Mouse (Mus musculus) embryonic facial prominence, embryonic 14.5 days (tissue): Measurements from ENCODE around the gene Ccdc78. TPM values are rescaled to one million over a fixed set of nuclear protein-coding genes. Genes with fewer than 3 reads are reported as not detected.

Experiments used
- ATAC-seq: fragments of 200-750 bp; cut with Nextera tagmentation; 2 replicates; pipeline ENCODE4 v1.8.0; 2017; ENCODE audit warnings: low read depth, moderate number of reproducible peaks, moderate TSS enrichment
- DNase-seq: peaks from one replicate; pipeline ENCODE4 v3.0.0-alpha.2; 2015; ENCODE audit warnings: low spot score
- H3K27ac ChIP-seq: fragments of 300-500 bp; sonication (generic); replicated peaks from 2 replicates; pipeline ENCODE4 v1.5.1; 2014; ENCODE audit warnings: low read depth, mild to moderate bottlenecking, low read length, moderate library complexity
- H3K27me3 ChIP-seq: fragments of 300-500 bp; sonication (generic); replicated peaks from 2 replicates; pipeline ENCODE4 v1.6.1; 2014; ENCODE audit warnings: low read length; ENCODE audit not compliant: control insufficient read depth, insufficient read depth
- H3K36me3 ChIP-seq: fragments of 300-500 bp; sonication (generic); 2 replicates; pipeline ENCODE4 v1.6.1; 2014; ENCODE audit warnings: low read length, mixed read lengths; ENCODE audit not compliant: control insufficient read depth, insufficient read depth
- H3K4me1 ChIP-seq: fragments of 300-500 bp; sonication (generic); 2 replicates; pipeline ENCODE4 v1.6.1; 2014; ENCODE audit warnings: antibody characterized with exemption, low read length; ENCODE audit not compliant: control insufficient read depth, insufficient read depth
- H3K4me2 ChIP-seq: fragments of 300-500 bp; sonication (generic); 2 replicates; pipeline ENCODE4 v1.6.1; 2014; ENCODE audit warnings: low read depth, mild to moderate bottlenecking, low read length, moderate library complexity, mixed read lengths
- H3K4me3 ChIP-seq: fragments of 300-500 bp; sonication (generic); 2 replicates; pipeline ENCODE4 v1.5.1; 2014; ENCODE audit warnings: low read depth, mild to moderate bottlenecking, low read length
- H3K9ac ChIP-seq: fragments of 300-500 bp; sonication (generic); 2 replicates; pipeline ENCODE4 v1.6.1; 2014; ENCODE audit warnings: low read depth, mild to moderate bottlenecking, low read length, moderate library complexity, mixed read lengths
- H3K9me3 ChIP-seq: fragments of 300-500 bp; sonication (generic); 2 replicates; pipeline ENCODE4 v1.6.1; 2016; ENCODE audit warnings: low read length; ENCODE audit not compliant: control insufficient read depth
- WGBS: fragments of 180-500 bp; shearing (Covaris S2); extraction: QIAGEN DNeasy Blood & Tissue Kit; methylation state at CpG from one replicate; pipeline ENCODE4 v1.1.7; 2014; 5-methylcytosine and 5-hydroxymethylcytosine counted together
- polyA plus RNA-seq: library from polyadenylated mRNA; unstranded; fragments of >200 nt; fragmentation: Nextera tagmentation; extraction: Ambion mirVana; gene quantifications from 2 replicates; pipeline ENCODE4 v1.2.1, GENCODE M21; 2014

Gene Ccdc78
- polyA plus RNA-seq, 1 experiment from 2014 or later, result 0.65 TPM

DNA sequence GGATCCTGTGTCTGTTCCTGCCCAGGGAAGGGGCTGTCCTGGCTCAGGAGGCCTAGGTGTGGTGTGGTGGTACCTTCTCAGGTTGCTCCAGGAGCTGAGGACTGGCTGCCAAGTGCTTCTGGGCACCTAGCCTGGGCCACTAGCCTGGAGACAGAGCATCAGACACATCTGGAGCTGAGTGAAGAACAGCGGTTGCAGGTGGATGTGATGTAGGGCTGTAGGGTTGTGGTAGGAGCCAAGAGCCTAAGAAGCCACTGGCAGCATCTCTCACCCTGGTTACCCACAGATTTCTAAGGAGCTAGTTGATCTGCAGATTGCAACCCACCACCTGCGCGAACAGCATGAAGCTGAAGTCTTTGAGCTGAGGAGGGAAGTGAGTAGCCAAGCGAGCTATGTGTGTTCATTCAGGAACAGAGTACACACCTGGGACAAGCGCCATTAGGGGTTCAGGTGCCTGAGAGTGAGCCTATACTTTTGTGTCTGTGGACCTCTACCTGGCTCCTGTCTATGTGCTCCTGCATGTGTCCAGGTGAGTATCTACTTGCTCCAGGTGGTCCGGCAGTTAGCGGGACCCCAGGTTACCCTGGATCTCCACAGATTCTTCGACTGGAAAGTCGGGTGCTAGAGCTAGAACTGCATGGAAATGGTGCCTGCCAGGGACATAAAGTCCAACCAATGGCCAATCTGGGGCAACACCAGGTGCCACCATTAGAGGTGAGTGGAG is 563 bp downstream of the Ccdc78 start:
- no peaks in the 10 kb centered on the region for H3K9me3 ChIP-seq
- no peak overlapping the region for H3K9ac ChIP-seq
- no peak overlapping the region for H3K4me3 ChIP-seq
- peaks cover 41% of the 10 kb centered on the region for H3K36me3 ChIP-seq
- H3K27me3 ChIP-seq, result no peaks in the 10 kb centered on the region
- peaks cover 23% of the 10 kb centered on the region for H3K4me1 ChIP-seq
- no peak overlapping the region for H3K4me2 ChIP-seq
- DNase-seq (no peak), ATAC-seq (no peak)
- H3K27ac ChIP-seq, result no peak overlapping the region
- 90% methylated on average over 9 of the region's 9 CpGs for WGBS

DNA sequence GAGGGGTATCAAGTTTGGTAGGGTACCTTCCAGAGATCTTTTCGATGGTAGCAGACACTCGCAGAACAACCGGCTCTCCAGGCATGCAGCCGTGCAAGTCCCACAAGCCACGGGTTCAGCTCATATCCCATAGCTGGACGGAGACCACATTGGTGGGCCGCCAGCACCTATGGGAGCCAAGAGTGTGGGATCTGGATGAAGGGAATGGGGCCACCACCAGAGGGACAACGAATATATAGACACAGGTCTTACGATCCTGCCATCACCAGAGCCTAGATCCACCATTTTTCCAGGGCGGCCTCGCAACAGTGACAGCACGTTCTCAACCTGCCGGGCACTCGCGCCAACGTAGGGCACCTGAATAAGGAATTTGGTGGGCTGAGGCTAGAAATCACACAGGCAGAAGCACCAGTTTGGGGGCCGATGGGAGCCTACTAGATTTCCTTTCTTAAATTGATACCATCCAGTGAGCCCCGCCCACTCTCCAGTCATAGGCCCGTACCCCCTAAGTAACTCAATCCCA is 5.0 kb downstream of the Ccdc78 start:
- Histone ChIP-seq H3K9ac (peak overlapping the region; percentile 78), H3K9me3 (no peaks in the 10 kb centered on the region), H3K4me3 (peak overlapping the region; percentile 81), H3K4me1 (peaks cover 21% of the 10 kb centered on the region), H3K4me2 (peak overlapping the region; percentile 93), H3K27me3 (no peaks in the 10 kb centered on the region), H3K36me3 (peaks cover 19% of the 10 kb centered on the region; the same call in 1 of the 2 replicates), H3K27ac (peak overlapping the region; percentile 93)
- DNase-seq (peak; percentile 75), ATAC-seq (no peak)
- 28% methylated on average over 19 of the region's 19 CpGs for WGBS

DNA sequence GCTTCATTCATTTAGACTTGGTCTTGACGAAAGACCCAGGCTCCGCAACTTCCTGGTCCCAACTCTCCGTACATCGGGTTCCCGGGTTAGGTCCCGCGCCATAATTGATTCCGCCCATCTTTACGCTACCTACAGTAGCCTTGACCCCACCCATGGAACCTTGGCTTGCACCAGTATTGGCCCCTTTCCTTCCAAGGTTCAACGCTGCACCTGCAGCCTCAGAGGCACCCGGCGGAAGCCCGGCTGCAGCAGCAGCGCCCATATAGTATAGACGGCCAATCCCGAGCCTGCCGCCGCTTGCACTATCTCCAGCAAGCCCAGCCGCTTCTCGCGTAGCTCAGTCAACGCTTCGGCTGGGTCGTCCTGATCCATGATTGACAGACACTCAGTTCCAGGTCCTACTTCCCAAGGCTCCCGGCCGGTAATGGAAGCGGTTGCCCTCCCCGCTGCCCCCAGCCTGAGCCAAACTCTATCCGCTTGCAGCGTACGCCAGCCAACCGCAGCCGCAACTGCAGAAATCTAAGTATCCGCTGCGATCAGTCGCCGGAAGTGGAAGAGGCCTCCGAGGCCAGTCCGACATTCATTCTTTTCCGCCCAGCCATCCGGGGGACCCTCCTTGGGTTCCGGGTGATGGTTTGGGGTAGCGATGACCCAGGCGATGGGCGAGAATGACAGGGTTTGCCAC is 5.6 kb downstream of the Ccdc78 start:
- Histone ChIP-seq H3K36me3 (peaks cover 19% of the 10 kb centered on the region; the same call in 1 of the 2 replicates), H3K4me1 (peaks cover 21% of the 10 kb centered on the region), H3K27ac (peak overlapping the region; percentile 93), H3K9ac (peak overlapping the region; percentile 78), H3K27me3 (no peaks in the 10 kb centered on the region), H3K9me3 (no peaks in the 10 kb centered on the region), H3K4me3 (peak overlapping the region; percentile 81), H3K4me2 (peak overlapping the region; percentile 93)
- ATAC-seq (peak; percentile 70), DNase-seq (peak; percentile 88)
- WGBS, result under 1% methylated on average over 45 of the region's 45 CpGs

DNA sequence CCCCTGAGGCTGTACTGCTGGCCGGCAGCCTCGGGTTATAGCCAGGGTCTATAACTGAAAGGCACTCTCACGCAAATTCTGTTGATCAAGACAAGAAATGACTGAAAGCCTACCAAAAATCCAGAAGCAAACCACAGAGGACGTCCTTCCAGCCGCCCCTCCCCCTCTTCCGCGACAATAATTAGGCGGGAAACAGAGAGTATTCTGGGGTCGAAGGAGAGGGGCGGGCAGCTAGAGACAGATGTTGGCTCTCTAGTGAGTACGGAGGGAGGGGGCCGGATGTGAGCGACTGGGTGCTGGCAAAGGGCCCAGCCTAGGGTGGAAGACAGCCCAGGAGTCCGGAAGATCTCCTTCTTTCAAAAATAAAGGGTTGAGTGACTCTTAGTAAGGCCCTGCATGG is 6.2 kb downstream of the Ccdc78 start, which contains the start of gene Fam173a:
TSS of gene Fam173a (minus strand) at position 287 of the 400 bp plus-strand sequence.
- ATAC-seq, result peak; percentile 66; the same call in 1 of the 2 replicates
- H3K27ac ChIP-seq, result peak within 1 kb of the TSS; percentile 93
- H3K27me3 ChIP-seq, result no peaks in the 10 kb centered on the region
- peak within 1 kb of the TSS; percentile 93 for H3K4me2 ChIP-seq
- WGBS, result under 1% methylated on average over 13 of the region's 14 CpGs
- peak within 1 kb of the TSS; percentile 78 for H3K9ac ChIP-seq
- H3K4me3 ChIP-seq, result peak within 1 kb of the TSS; percentile 81
- peaks cover 15% of the 10 kb centered on the region; the same call in 1 of the 2 replicates for H3K36me3 ChIP-seq
- peak; percentile 92 for DNase-seq
- no peaks in the 10 kb centered on the region for H3K9me3 ChIP-seq
- peaks cover 25% of the 10 kb centered on the region for H3K4me1 ChIP-seq

DNA sequence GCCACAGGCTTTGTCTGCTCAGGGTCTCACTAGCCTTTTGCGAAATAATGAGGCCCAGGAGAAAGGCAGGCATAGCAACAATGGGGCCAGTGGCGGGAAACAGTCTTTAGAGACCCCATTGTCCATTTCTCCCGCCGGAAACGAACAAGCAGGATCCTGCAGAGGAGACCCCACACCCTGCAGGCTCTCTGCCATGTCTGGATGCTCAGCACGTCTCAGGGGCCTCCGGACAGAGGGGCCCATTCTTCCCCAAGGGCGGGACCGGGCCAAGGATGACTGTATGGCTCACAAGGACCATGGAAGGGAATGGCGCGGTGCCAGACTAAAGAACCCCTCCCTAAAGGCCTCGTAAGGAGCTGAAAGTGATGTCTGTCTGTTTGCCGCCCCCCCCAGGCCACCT is 7.8 kb downstream of the Ccdc78 start:
- Histone ChIP-seq H3K36me3 (peaks cover 5% of the 10 kb centered on the region; the same call in 1 of the 2 replicates), H3K9me3 (no peaks in the 10 kb centered on the region), H3K9ac (no peak overlapping the region), H3K4me2 (0 out of 2 replicates have a peak overlapping the region, but pooled peaks have one; percentile 97), H3K4me1 (peaks cover 26% of the 10 kb centered on the region), H3K4me3 (no peak overlapping the region), H3K27me3 (no peaks in the 10 kb centered on the region), H3K27ac (no peak overlapping the region)
- WGBS, result 59% methylated on average over 13 of the region's 13 CpGs
- DNase-seq, result no peak
- no peak for ATAC-seq

DNA sequence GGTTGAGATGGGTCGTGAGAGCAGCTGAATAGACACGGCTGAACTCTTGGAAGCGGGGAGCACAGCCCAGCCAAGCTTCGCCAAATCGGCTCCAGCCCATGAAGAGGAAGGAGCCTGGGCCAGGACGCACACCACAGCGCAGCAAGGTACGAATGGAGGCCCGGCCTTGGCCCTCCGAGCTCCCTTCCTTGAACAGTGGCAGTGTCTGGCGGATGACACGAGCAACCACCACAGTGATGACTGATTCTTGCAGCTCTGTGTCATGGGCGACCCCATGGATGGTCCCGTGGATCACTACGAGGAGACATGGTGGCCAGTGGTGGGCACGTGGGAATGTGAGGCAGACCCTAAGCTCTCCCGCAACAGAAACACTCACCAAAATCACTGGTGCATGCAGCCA is 8.6 kb downstream of the Ccdc78 start:
- DNase-seq, result no peak
- Histone ChIP-seq H3K27ac (no peak overlapping the region), H3K4me2 (peak overlapping the region; percentile 97; the same call in 1 of the 2 replicates), H3K4me1 (peaks cover 26% of the 10 kb centered on the region), H3K9me3 (no peaks in the 10 kb centered on the region), H3K36me3 (no peaks in the 10 kb centered on the region; the same call in 1 of the 2 replicates), H3K9ac (peak overlapping the region; percentile 68; the same call in 1 of the 2 replicates), H3K27me3 (no peaks in the 10 kb centered on the region), H3K4me3 (peak overlapping the region; percentile 79; the same call in 1 of the 2 replicates)
- ATAC-seq, result no peak
- WGBS, result 84% methylated on average over 15 of the region's 17 CpGs

DNA sequence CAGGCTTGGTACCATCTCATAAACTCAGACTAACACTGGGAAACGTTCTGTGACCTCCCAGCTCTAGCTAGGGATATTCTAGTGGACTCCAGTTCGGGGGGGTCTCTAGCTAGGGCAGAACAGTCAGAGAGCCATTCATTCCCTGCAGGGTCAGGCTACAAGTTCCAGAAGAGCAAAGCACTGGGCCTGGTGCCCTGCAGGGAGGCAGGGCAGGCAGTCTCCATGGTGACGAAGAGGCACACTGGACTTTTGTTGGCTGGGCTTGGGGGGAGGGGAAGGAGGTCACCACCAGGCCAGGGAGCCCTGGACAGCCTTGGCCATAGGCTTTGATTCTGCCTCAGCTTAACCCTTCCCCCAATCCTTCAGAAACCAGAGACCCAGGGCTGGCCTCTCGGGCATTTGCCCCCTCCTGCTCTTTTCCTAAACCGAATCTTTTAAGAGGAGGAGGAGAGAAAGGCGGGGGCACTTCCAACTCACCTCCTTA is 9.3 kb downstream of the Ccdc78 start, which contains the start of gene AC134908.4:
TSS of gene AC134908.4 (minus strand) at position 51 of the 484 bp plus-strand sequence.
- no peaks in the 10 kb centered on the region for H3K9me3 ChIP-seq
- peaks cover 26% of the 10 kb centered on the region for H3K4me1 ChIP-seq
- peak within 1 kb of the TSS; percentile 97 for H3K4me2 ChIP-seq
- peak within 1 kb of the TSS; percentile 79 for H3K4me3 ChIP-seq
- H3K27me3 ChIP-seq, result no peaks in the 10 kb centered on the region
- 19% methylated on average over 5 of the region's 6 CpGs for WGBS
- H3K9ac ChIP-seq, result peak within 1 kb of the TSS; percentile 68
- peak; percentile 78 for DNase-seq
- peak within 1 kb of the TSS; percentile 24; the same call in 1 of the 2 replicates for H3K27ac ChIP-seq
- no peak; the same call in 1 of the 2 replicates for ATAC-seq
- H3K36me3 ChIP-seq, result no peaks in the 10 kb centered on the region

DNA sequence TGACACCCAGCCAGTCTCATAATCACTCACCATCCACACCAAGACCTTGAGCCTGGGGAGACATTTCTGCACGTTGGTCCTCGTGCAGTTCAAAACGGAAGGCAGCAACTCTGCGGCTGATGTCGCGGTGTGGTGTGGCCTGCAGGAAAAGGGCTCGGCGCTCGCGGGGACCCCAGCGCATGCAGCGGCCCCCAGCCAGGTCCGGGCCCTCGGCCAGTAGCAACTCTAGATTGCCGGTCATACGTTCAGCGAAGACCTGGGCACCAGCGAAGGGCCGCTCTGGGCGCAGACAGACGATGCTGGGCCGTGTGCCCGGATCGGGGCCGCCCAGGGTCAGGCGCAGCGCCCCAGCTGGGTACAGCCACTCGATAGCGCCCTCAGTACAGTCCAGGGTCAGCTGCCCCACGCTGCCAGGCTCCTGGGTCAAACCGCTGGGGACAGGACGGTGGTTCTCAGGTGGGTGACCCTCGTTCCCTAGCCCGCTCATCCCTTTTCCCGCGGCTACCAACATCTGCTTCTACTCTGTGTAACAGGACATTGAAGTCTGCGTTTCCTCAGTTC is 9.9 kb downstream of the Ccdc78 start:
- ATAC-seq (0 out of 2 replicates have a peak, but pooled peaks have one; percentile 0), DNase-seq (no peak)
- 3% methylated on average over 27 of the region's 37 CpGs for WGBS

More for the DNA sequence above, 9.9 kb downstream of the Ccdc78 start:
- H3K9me3 ChIP-seq, result no peaks in the 10 kb centered on the region
- H3K4me2 ChIP-seq, result peak overlapping the region; percentile 97
- H3K4me1 ChIP-seq, result peaks cover 20% of the 10 kb centered on the region
- H3K9ac ChIP-seq, result peak overlapping the region; percentile 68
- no peaks in the 10 kb centered on the region for H3K27me3 ChIP-seq
- peak overlapping the region; percentile 24; the same call in 1 of the 2 replicates for H3K27ac ChIP-seq
- H3K36me3 ChIP-seq, result no peaks in the 10 kb centered on the region
- H3K4me3 ChIP-seq, result peak overlapping the region; percentile 79
